Mouse (Mus musculus) intestine, embryonic 14.5 days (tissue): Measurements from ENCODE around the gene Arhgef16. TPM values are rescaled to one million over a fixed set of nuclear protein-coding genes. Genes with fewer than 3 reads are reported as not detected.

Experiments used
- ATAC-seq: fragments of 200-750 bp; cut with Nextera tagmentation; replicated peaks from 2 replicates; pipeline ENCODE4 v1.8.0; 2017; ENCODE audit warnings: low read depth, moderate number of reproducible peaks, moderate TSS enrichment, moderate library complexity; ENCODE audit not compliant: low FRiP score, low TSS enrichment
- DNase-seq: peaks from one replicate; pipeline ENCODE4 v3.0.0-alpha.2; 2018; ENCODE audit warnings: low spot score
- H3K27ac ChIP-seq: fragments of 300-500 bp; sonication (generic); 2 replicates; pipeline ENCODE4 v1.5.1; 2014; ENCODE audit warnings: low read depth, mild to moderate bottlenecking, control low read depth
- H3K27me3 ChIP-seq: fragments of 300-500 bp; sonication (generic); replicated peaks from 2 replicates; pipeline ENCODE4 v1.6.1; 2014; ENCODE audit warnings: low read length, control low read depth; ENCODE audit not compliant: control insufficient read depth, insufficient read depth
- H3K36me3 ChIP-seq: fragments of 300-500 bp; sonication (generic); 2 replicates; pipeline ENCODE4 v1.6.1; 2014; ENCODE audit warnings: low read length, control low read depth; ENCODE audit not compliant: control insufficient read depth, insufficient read depth
- H3K4me1 ChIP-seq: fragments of 300-500 bp; sonication (generic); replicated peaks from 2 replicates; pipeline ENCODE4 v1.6.1; 2014; ENCODE audit warnings: low read length, control low read depth, mixed read lengths; ENCODE audit not compliant: control insufficient read depth, insufficient read depth
- H3K4me2 ChIP-seq: fragments of 300-500 bp; sonication (generic); 2 replicates; pipeline ENCODE4 v1.6.1; 2014; ENCODE audit warnings: low read length
- H3K4me3 ChIP-seq: fragments of 300-500 bp; sonication (generic); 2 replicates; pipeline ENCODE4 v1.5.1; 2014; ENCODE audit warnings: low read depth, low read length, control low read depth, mixed read lengths
- H3K9ac ChIP-seq: fragments of 300-500 bp; sonication (generic); 2 replicates; pipeline ENCODE4 v1.6.1; 2014; ENCODE audit warnings: mild to moderate bottlenecking, low read length
- H3K9me3 ChIP-seq: fragments of 300-500 bp; sonication (generic); 2 replicates; pipeline ENCODE4 v1.6.1; 2016; ENCODE audit warnings: low read length, control low read depth; ENCODE audit not compliant: control insufficient read depth
- WGBS: fragments of 180-500 bp; shearing (Covaris S2); extraction: QIAGEN DNeasy Blood & Tissue Kit; methylation state at CpG from one replicate; pipeline ENCODE4 v1.1.7; 2014; 5-methylcytosine and 5-hydroxymethylcytosine counted together
- polyA plus RNA-seq: library from polyadenylated mRNA; unstranded; fragments of >200 nt; fragmentation: Nextera tagmentation; extraction: Ambion mirVana; gene quantifications from 2 replicates; pipeline ENCODE4 v1.2.1, GENCODE M21; 2014

Gene Arhgef16
- polyA plus RNA-seq, 1 experiment from 2014 or later, result 38.6 TPM

DNA sequence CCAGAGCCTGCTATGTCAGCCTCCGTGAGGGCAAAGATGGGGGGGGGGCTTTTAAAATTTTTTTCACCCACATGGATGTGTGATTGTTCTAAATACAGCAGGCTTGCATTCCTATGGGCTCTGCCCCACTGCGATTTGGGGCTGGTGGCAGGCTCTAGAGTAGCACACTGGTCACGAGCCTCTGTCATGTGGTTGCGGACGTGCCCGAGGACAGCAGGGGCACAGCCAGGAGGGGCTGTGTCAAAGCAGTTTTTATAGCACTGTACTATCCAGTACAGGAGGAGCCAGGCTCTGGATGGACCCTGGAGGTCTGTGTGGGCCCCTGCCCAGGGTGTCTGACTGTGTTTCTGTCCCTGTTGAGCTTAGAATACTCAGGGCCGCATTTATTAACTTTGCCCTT, 28.5 kb upstream of the Arhgef16 start:
- Histone ChIP-seq H3K27me3 (0 out of 2 replicates have a peak, but pooled peaks cover 6% of the 10 kb centered on the region), H3K27ac (no peak overlapping the region), H3K9me3 (no peaks in the 10 kb centered on the region), H3K9ac (no peak overlapping the region), H3K4me3 (no peak overlapping the region), H3K4me1 (peaks cover 11% of the 10 kb centered on the region), H3K4me2 (no peak overlapping the region), H3K36me3 (no peaks in the 10 kb centered on the region)
- 87% methylated on average over 7 of the region's 7 CpGs for WGBS
- no peak for ATAC-seq
- no peak for DNase-seq

DNA sequence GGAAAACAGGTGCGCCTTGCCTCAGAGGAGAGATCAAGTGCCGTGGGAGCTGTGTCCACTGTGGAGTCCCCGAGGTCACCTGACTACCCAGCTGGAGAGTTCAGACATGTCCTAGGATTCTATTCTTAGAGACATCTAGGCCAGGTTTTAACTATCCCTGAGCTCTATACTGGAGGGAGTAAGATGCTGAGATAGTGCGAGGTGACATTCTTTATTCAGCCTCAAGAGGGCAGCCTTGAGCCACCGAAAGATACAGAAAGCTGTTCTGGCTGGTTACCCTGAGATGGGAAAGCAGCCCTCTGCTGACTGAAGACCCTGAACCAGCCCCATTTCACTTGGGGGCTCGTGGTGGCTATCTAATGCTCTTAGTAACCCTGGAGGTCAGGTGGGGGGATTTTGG, 27.4 kb upstream of the Arhgef16 start:
- 9% methylated on average over 6 of the region's 6 CpGs for WGBS
- Histone ChIP-seq H3K36me3 (no peaks in the 10 kb centered on the region), H3K9ac (no peak overlapping the region), H3K4me3 (no peak overlapping the region), H3K9me3 (no peaks in the 10 kb centered on the region), H3K4me2 (no peak overlapping the region), H3K4me1 (peaks cover 11% of the 10 kb centered on the region), H3K27ac (no peak overlapping the region), H3K27me3 (0 out of 2 replicates have a peak, but pooled peaks cover 6% of the 10 kb centered on the region)
- DNase-seq (peak; percentile 93), ATAC-seq (peak; percentile 47; the same call in 1 of the 2 replicates)

DNA sequence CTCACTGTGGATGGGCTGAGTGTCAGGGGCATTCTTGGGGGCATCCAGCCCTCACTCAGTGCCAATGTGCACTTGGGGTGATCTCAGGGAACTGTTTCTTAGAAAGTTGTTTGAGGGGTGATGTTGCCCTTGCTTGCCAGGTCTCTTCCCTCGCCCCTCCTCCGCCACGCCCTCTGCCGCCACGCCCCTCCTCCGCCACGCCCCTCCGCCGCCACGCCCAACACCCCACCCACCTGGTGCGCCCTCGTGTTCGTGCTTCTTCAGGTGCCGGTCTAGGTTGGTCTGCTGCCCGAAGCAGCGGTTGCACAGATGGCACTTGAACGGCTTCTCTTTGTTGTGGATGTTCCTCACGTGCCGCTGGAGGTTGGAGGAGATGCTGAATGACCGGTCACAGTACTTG, 27.0 kb upstream of the Arhgef16 start:
- peak; percentile 28; the same call in 1 of the 2 replicates for ATAC-seq
- WGBS, result 7% methylated on average over 19 of the region's 20 CpGs
- no peaks in the 10 kb centered on the region for H3K9me3 ChIP-seq

DNA sequence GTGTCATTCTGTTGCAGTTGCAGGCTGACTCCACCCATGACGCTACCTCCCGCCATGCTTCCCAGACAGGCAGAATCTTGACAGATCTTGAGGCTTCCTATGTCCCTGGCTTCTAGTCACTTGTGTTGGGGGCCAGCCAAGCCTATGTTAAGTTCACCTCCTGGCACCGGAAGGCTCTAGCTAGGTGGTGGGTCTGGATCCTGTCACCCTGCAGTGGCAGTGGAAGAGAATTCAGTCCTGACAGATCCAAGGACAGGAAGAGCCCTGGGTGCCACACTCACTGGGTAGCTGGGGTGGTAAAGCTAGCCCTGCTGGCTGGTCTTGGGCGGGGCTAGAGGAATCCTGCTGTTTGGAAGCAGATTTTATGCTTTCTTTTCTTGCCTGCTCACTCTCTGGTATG, 23.9 kb upstream of the Arhgef16 start:
- ATAC-seq (no peak), DNase-seq (no peak)
- Histone ChIP-seq H3K9me3 (no peaks in the 10 kb centered on the region), H3K4me3 (no peak overlapping the region), H3K9ac (no peak overlapping the region), H3K27ac (no peak overlapping the region), H3K36me3 (0 out of 2 replicates have a peak, but pooled peaks cover 1% of the 10 kb centered on the region), H3K4me2 (no peak overlapping the region), H3K27me3 (0 out of 2 replicates have a peak, but pooled peaks cover 2% of the 10 kb centered on the region), H3K4me1 (no peaks in the 10 kb centered on the region)
- WGBS, result 59% methylated on average over 4 of the region's 4 CpGs

More for the DNA sequence above, 27.0 kb upstream of the Arhgef16 start:
- Histone ChIP-seq H3K4me2 (no peak overlapping the region), H3K27me3 (0 out of 2 replicates have a peak, but pooled peaks cover 5% of the 10 kb centered on the region), H3K36me3 (no peaks in the 10 kb centered on the region), H3K4me3 (no peak overlapping the region), H3K4me1 (peaks cover 11% of the 10 kb centered on the region), H3K9ac (no peak overlapping the region), H3K27ac (no peak overlapping the region)
- no peak for DNase-seq

DNA sequence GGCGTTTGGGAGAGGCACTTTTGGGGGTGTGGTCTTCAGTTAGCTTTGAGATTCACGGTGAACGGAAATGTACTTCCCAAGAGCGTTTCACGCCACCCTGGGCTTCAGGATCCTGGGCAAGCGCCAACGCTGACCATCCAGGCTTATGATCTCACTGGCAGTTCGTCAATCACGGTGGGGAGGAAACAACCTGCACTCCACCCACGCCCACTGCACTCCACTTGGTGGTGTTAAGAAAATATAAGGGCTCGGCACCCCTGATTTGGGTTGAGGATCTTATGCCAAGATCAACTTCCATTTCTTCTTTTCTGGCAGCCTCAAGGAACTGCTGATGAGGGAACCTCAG, 12.1 kb upstream of the Arhgef16 start:
- Histone ChIP-seq H3K36me3 (no peaks in the 10 kb centered on the region), H3K4me1 (no peaks in the 10 kb centered on the region), H3K9me3 (no peaks in the 10 kb centered on the region), H3K27me3 (no peaks in the 10 kb centered on the region), H3K4me3 (no peak overlapping the region), H3K9ac (no peak overlapping the region), H3K4me2 (no peak overlapping the region), H3K27ac (no peak overlapping the region)
- ATAC-seq, result no peak
- WGBS, result 83% methylated on average over 11 of the region's 11 CpGs
- no peak for DNase-seq

DNA sequence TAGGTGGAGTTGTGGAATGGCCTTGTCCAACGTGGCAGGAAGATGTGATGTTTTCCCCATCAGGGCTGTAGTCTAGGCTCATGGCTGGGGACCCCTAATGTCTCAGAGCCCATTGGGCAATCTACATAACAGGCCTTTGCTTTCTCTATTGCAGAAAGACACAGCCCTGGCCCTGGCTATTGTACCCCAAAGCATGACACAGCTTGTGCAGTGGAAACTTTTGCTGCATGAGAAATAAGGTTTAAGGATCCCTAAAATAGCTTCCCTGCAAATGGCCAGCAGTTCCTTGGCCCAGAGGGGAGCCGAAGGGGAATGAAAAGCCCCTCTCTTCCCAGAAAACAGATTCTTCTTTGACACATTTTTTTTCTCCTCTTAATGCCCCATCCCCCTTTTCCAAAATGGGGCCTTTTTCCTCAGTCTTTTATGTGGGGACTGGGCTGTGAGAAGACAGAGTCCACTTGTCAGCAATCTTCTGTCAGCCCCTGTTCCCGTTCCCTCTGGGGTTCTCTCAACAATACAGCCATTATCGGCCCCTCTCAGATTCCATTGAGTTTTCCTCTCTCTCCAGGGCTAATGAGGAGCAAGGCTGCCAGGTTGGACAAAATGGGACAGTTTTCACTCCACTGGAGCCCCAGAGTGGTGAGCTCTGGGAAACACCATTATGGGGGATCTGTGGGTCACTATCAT, 11.6 kb upstream of the Arhgef16 start:
- Histone ChIP-seq H3K4me3 (no peak overlapping the region), H3K4me1 (no peaks in the 10 kb centered on the region), H3K36me3 (no peaks in the 10 kb centered on the region), H3K9me3 (no peaks in the 10 kb centered on the region), H3K9ac (no peak overlapping the region), H3K4me2 (no peak overlapping the region), H3K27ac (no peak overlapping the region), H3K27me3 (no peaks in the 10 kb centered on the region)
- no peak for ATAC-seq
- no peak for DNase-seq
- WGBS, result 65% methylated on average over 4 of the region's 4 CpGs

DNA sequence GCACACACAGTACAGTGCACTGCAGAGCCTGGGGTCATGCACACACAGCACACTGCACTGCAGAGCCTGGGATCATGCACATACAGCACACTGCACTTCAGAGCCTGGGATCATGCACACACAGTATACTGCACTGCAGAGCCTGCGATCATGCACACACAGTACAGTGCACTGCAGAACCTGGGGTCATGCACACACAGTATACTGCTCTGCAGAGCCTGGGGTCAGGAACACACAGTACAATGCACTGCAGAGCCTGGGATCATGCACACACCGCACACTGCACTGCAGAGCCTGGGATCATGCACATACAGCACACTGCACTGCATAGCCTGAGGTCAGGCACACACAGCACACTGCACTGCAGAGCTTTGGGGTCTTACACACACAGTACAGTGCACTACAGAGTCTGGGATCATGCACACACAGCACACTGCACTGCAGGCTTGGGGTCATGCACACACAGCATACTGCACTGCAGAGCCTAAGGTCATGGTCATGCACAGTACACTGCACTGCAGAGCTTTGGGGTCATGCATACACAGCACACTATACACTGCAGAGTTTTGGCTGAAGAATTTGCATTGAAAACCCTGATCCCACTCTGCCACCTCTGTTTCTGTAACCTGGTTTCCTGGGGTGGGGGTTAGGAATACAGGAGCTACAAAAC, 10.8 kb upstream of the Arhgef16 start:
- no peak for DNase-seq
- no peak overlapping the region for H3K4me3 ChIP-seq
- H3K9me3 ChIP-seq, result no peaks in the 10 kb centered on the region
- ATAC-seq, result no peak
- 84% methylated on average over 2 of the region's 2 CpGs for WGBS
- H3K9ac ChIP-seq, result no peak overlapping the region
- no peaks in the 10 kb centered on the region for H3K27me3 ChIP-seq
- no peak overlapping the region for H3K27ac ChIP-seq
- H3K36me3 ChIP-seq, result no peaks in the 10 kb centered on the region
- no peak overlapping the region for H3K4me2 ChIP-seq
- H3K4me1 ChIP-seq, result no peaks in the 10 kb centered on the region

DNA sequence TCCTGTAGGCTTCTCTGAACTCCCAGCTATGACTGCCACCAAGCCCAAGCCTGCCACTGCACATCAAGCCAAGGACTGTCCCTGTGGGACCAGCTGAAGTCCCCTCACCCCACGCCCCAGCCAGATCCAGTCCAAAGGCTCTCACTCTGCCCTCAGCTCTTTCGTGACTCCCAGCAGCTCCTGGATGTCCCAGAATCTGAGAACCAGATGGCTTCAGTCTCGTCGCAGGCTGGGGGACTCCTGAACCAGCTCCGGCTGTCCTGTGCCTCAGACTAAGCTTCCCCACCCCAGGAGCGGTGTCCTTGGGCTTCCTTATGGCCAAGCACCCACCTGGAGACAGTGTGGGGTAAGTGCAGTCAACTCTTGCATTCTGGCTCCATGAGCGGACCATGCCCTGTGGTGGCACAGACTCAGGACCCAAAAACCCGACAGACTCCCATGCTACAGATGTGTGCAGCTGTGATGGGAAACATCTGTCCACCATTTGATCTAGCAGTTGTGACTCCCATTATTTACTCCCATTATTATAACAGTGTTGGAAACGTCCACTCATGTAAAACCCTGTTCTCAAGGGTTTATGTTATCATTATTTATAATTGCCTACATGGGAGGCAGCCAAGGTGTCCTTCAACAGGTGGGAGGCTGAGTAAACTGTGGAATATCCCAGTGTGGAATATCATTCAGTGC, 9.2 kb upstream of the Arhgef16 start:
- Histone ChIP-seq H3K9me3 (no peaks in the 10 kb centered on the region), H3K9ac (no peak overlapping the region), H3K4me3 (no peak overlapping the region), H3K36me3 (no peaks in the 10 kb centered on the region), H3K4me1 (no peaks in the 10 kb centered on the region), H3K4me2 (no peak overlapping the region), H3K27ac (no peak overlapping the region), H3K27me3 (no peaks in the 10 kb centered on the region)
- ATAC-seq, result no peak
- no peak for DNase-seq
- WGBS, result 66% methylated on average over 9 of the region's 9 CpGs
